Comparison of ENCODE assay signal across 8 mouse cellular contexts in the genomic region with DNA sequence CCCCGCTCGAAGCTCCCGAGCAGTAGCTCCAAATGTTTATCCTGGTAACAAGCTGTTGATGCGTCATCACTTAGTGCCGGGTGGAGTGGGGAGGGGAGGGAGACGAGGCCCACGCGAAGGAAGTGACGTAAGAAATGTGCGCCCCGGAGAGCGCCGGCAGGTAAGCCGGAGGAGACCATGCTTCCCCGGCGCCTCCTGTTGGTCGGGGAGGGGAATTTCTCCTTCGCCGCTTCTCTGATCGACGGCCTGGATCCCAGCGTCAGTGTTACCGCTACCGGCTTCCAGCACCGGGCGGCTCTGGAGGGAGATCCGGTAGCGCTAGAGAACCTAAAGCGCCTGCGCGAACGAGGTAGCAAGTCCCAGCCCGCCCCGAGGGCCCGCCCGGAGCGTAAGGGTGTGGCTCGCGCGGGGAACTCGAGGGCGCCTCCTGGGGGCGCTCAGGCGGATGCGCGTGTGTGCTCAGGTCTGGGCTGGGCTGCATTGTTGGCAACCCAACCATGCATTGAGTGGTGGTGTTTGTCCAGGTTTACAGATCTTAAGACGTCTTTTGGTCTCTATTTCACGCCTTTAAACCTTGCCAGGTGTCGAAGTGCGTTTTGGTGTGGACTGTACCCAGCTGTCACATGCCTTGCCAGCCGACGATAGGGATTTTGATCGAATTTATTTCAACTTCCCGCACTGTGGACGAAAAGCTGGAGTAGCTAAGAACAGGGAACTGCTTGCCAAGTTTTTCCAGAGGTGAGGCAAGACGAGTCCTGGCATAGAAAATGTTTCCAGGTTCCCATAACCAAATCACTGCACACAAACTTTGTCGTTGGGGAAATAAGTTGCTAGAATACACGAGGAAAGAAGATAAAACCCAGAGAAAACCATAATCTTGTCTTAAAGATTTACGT. TPM values are rescaled to one million over a fixed set of nuclear protein-coding genes. Genes with fewer than 3 reads are reported as not detected.
DNase-seq lines count a peak whose midpoint lies in the region; ATAC-seq lines count a peak whose summit lies in the region.

A gene (plus strand): TSS at position 130 of the 896 bp plus-strand sequence.

- intact Hi-C loops in left cerebral cortex, postnatal 14 days (cut with DNase I) = loop anchor here (5.0 kb wide), 1 partner anchor 71 kb away; no protein-coding TSS in a partner anchor

- peaks cover 10% of the 10 kb centered on the region; the same call in 1 of the 2 replicates for H3K4me1 ChIP-seq in intestine, embryonic 14.5 days (replicated peaks; ENCODE audit: control insufficient read depth, insufficient read depth, low read length)

- peak within 1 kb of the TSS; percentile 95 for H3K27ac ChIP-seq in intestine, embryonic 14.5 days (ENCODE audit: low read depth)

- H3K36me3 ChIP-seq in intestine, embryonic 14.5 days (ENCODE audit: control insufficient read depth, insufficient read depth, low read length) = peaks cover 19% of the 10 kb centered on the region; the same call in 1 of the 2 replicates

- WGBS in intestine, embryonic 14.5 days = 3% methylated on average over 59 of the region's 59 CpGs

- peak within 1 kb of the TSS; percentile 92 for H3K4me2 ChIP-seq in intestine, embryonic 14.5 days (ENCODE audit: low read length)

- H3K9ac ChIP-seq in intestine, embryonic 14.5 days (ENCODE audit: low read length) = peak within 1 kb of the TSS; percentile 62

- no peaks in the 10 kb centered on the region for H3K9me3 ChIP-seq in intestine, embryonic 14.5 days (ENCODE audit: control insufficient read depth, low read length)

- no peaks in the 10 kb centered on the region for H3K27me3 ChIP-seq in intestine, embryonic 14.5 days (replicated peaks; ENCODE audit: control insufficient read depth, insufficient read depth, low read length)

- peak within 1 kb of the TSS; percentile 78 for H3K4me3 ChIP-seq in intestine, embryonic 14.5 days (ENCODE audit: low read depth, low read length)

- ATAC-seq in intestine, embryonic 14.5 days (replicated peaks; ENCODE audit: low FRiP score, low TSS enrichment, low read depth) = peak; percentile 98

- peak; percentile 96 for DNase-seq in adrenal gland, adult 18-20 months (ENCODE audit: low spot score in 2 of 2)
- peak; percentile 98 for DNase-seq in embryo, embryonic 11 days
- DNase-seq in gastrocnemius, postnatal 25 days = peak; percentile 96
- peak; percentile 100 for DNase-seq in intestine, embryonic 14.5 days (ENCODE audit: low spot score)
- peak; percentile 98 to 99 for DNase-seq in left cerebral cortex, postnatal 14 days (ENCODE audit: low spot score in 2 of 2)
- peak; percentile 97 for DNase-seq in mesoderm, embryonic 11.5 days (ENCODE audit: low read depth, low spot score)
- DNase-seq in right cerebral cortex, postnatal 36 days (ENCODE audit: low spot score in 2 of 2) = peak; percentile 98 to 99
- peak; percentile 98 for DNase-seq in yolk sac, embryonic 10.5 days (ENCODE audit: low spot score)

RNA-seq across cellular contexts. Expression of the gene that starts here (rescaled TPM):
- 1 to 10 TPM; 4.5 to 5.6 TPM for total RNA-seq in adrenal gland, adult 18-20 months (2021)
- total RNA-seq in gastrocnemius, postnatal 25 days (2021) = 1 to 10 TPM; 3.7 to 3.9 TPM
- 13.5 and 15.4 TPM in 2 replicates for polyA plus RNA-seq in intestine, embryonic 14.5 days (2014; fragmentation: Nextera tagmentation; extraction: Ambion mirVana)
- total RNA-seq in left cerebral cortex, postnatal 14 days (2021) = 1 to 10 TPM; 5.3 to 5.6 TPM

Comparison
In these comparisons a context has a peak if more than half of its experiments do, and no peak if none do; other contexts are left out.
1. Peak in every context shown above with its lines: DNase-seq, ATAC-seq, H3K4me3 ChIP-seq and H3K27ac ChIP-seq.